Comparison of ENCODE assay signal across 15 mouse cellular contexts in genomic region chr5:73955691-73956090, GRCm38 (mm10).
DNase-seq lines count a peak whose midpoint lies in the region; TF ChIP-seq lines count a peak whose summit lies in the region.
"Had no signal": no experiment of that assay in that cellular context is flagged by ENCODE, and none has a peak within 500 bp of the region (broad histone marks: within the 10 kb centered on the region; RNA-seq: fewer than 3 reads in every experiment).

No protein-coding gene starts in this region.

- no peaks in the 10 kb centered on the region for H3K27me3 ChIP-seq in midbrain, embryonic 10.5 days (ENCODE audit: low read depth, poor library complexity, severe bottlenecking)
- H3K27me3 ChIP-seq: embryonic facial prominence, embryonic 13.5 days; embryonic facial prominence, embryonic 15.5 days; forebrain, embryonic 12.5 days had no signal

- no peaks in the 10 kb centered on the region for H3K36me3 ChIP-seq in midbrain, embryonic 10.5 days
- H3K36me3 ChIP-seq: embryonic facial prominence, embryonic 13.5 days; embryonic facial prominence, embryonic 15.5 days; forebrain, embryonic 10.5 days; forebrain, embryonic 12.5 days had no signal

- intact Hi-C loops in left cerebral cortex, adult 2 months (cut with DNase I), result loop anchor here (10.0 kb wide), 1 partner anchor 239 kb away; the partner anchor contains the start of gene Rasl11b
- intact Hi-C loops in left cerebral cortex, postnatal 4 days (cut with DNase I), result no loop called here

- no peak overlapping the region for H3K4me3 ChIP-seq in left cerebral cortex, adult 2 months
- H3K4me3 ChIP-seq in midbrain, embryonic 10.5 days, result no peak overlapping the region
- H3K4me3 ChIP-seq: embryonic facial prominence, embryonic 13.5 days; embryonic facial prominence, embryonic 15.5 days; erythroblast, embryonic 14.5 days; forebrain, embryonic 10.5 days; forebrain, embryonic 12.5 days had no signal

- no peak for DNase-seq in left cerebral cortex, adult 2 months (ENCODE audit: extremely low spot score in 1 of 2, low spot score in 2 of 2)
- DNase-seq in left cerebral cortex, postnatal 4 days, result no peak
- peak; percentile 25 for DNase-seq in testis, postnatal 14 days (ENCODE audit: low spot score)
- DNase-seq in testis, postnatal 10 days (ENCODE audit: low spot score), result no peak
- DNase-seq in brain, adult 2 months (ENCODE audit: low read depth, low spot score), result peak; percentile 73
- DNase-seq in midbrain, embryonic 10.5 days (ENCODE audit: low spot score), result no peak
- DNase-seq: adrenal gland, adult 8-10 months; adrenal gland, postnatal 14 days; adrenal gland, postnatal 36 days; embryo, embryonic 11 days had no signal

- no peaks in the 10 kb centered on the region for H3K9me3 ChIP-seq in midbrain, embryonic 10.5 days (replicated peaks)
- H3K9me3 ChIP-seq: embryonic facial prominence, embryonic 13.5 days; embryonic facial prominence, embryonic 15.5 days; forebrain, embryonic 10.5 days; forebrain, embryonic 12.5 days had no signal

- H3K4me1 ChIP-seq in midbrain, embryonic 10.5 days, result peaks cover 15% of the 10 kb centered on the region
- H3K4me1 ChIP-seq: embryonic facial prominence, embryonic 15.5 days had no signal

- peak overlapping the region; percentile 47; the same call in 1 of the 2 replicates for H3K27ac ChIP-seq in left cerebral cortex, adult 2 months
- H3K27ac ChIP-seq in midbrain, embryonic 10.5 days (replicated peaks), result no peak overlapping the region
- H3K27ac ChIP-seq: embryonic facial prominence, embryonic 13.5 days; embryonic facial prominence, embryonic 15.5 days; forebrain, embryonic 10.5 days; forebrain, embryonic 12.5 days had no signal

- no peak for TF ChIP-seq CTCF in left cerebral cortex, adult 2 months (IDR thresholded peaks at IDR 0.05)

- 86% methylated on average over 3 of the region's 3 CpGs for WGBS in midbrain, embryonic 10.5 days

Comparison
In these comparisons a context has a peak if more than half of its experiments do, and no peak if none do; other contexts are left out.
1. DNase-seq: peak in testis, postnatal 14 days (single experiment) and brain, adult 2 months (single experiment); none in left cerebral cortex, adult 2 months (0 of 2), left cerebral cortex, postnatal 4 days (single experiment), testis, postnatal 10 days (single experiment) and midbrain, embryonic 10.5 days (single experiment).